Mouse (Mus musculus) Muller cell, postnatal 12 days (primary cell): ENCODE data around the gene Mlec.
"Not testable (repeated sequence)": the region's sequence is repeated elsewhere in the genome, so short reads cannot be mapped to it uniquely, and the experiment has no call there.

ENCODE experiments used
- DNase-seq: peaks from one replicate; pipeline ENCODE4 v3.0.0-alpha.2; 2015; ENCODE audit errors: inconsistent ontology term

The Mlec gene

DNA sequence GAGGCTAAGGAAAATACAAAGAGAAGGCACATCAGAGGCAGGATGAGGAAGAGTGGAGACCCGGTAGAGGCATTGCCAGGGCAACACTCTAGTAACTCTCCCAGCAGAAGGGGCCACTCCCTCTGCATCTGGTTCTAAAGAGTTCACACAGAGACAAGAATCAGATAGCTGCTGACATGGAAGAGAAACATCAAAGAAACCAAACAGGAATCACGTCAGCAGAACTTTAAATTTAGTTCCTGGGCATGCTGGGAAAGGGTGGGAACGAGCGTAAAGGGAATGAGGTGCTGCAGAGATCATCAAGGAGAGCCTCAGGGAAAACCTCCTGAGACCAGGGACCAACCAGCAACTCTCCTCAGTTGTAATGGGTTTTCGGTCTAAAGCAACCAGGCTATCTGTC, 7.0 kb downstream of the Mlec start:
- no peak for DNase-seq

DNA sequence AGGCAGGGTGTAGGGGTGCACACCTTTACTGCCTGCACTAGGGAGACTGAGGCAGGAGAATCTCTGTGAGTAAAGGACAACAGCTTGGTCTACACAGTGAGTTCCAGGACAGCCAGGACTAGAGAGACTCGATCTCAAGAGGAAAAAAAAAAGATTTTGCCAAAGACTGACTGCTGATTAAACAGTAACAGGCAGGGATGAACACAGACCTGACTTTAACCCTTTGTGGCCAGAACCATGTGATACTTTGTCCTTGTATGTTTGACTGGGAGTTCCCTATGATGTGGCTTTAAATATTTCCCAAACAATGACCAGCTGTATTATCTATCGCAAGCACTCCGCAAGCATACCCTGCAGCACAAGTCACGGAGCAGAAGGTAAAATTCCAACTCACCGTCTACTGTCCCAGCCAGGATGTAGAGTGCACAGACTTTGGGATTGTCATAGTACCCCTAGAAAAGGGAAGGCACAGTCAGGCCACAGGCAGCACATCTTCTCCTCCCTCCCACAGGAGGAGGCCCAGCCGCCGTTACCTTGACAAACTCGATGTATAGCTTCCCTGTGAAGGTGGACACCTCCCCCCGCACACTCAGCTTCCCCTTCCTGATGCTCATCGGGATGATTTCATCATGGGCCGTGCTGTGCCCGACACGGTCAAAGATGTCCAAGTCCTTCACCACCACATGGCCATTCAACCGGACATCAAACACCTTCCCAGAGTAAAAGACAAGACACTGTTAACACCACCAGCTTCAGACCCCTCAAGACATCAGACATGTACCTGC, 8.1 kb downstream of the Mlec start:
- DNase-seq = no peak

DNA sequence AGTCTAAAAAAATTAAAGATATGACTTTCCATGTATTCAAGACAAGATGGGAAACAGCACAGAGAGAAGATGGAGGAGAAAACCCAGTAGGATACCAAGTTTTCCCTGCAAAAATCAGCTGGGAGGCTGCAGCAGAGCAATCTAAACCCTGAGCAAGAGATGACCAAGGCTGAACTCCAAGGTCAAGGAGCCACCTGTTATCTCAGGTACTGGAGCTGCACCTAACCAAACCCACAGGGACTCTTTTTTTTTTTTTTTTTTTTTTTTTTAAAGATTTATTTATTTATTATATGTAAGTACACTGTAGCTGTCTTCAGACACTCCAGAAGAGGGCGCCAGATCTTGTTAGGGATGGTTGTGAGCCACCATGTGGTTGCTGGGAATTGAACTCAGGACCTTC, 9.1 kb downstream of the Mlec start:
- not testable (repeated sequence) for DNase-seq

DNA sequence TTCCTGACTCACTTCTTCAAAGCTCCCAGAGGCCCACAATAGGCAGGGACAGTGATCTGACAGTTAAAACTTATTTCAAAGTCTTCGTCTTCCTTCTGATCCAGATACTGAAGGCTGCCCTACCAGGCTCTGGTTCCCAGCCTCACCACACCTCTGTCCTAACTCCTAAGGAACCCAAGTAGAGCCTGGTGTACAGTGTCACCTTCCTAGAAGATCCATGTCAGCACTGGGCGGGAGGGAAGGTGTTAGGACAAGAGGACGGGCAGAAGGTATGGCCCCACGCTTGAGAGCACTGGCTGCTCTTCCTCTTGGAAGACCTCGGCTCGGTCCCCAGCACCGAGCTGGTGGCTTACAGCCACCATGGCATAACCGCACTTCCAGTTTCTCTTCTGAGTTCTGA, 9.6 kb downstream of the Mlec start:
- no peak for DNase-seq

DNA sequence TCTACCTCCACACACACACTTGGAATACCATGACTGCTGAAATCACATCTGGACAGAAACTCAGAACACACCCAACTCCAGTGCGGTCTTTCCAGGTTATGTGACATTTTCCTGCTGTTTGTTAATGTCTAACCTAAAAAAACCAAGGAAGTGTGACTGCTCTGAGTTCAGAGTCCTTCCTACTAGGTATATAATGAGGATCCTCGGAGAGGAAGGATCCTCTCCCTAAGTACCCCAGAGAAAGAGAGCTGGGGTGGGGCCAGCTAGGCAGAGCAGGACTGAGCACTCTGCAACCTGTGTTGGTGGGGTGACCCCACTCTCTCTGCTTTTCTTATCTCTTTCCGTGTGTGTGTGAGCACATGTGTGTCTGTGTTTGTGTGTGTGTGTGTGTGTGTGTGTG, 10.6 kb downstream of the Mlec start:
- no peak for DNase-seq

DNA sequence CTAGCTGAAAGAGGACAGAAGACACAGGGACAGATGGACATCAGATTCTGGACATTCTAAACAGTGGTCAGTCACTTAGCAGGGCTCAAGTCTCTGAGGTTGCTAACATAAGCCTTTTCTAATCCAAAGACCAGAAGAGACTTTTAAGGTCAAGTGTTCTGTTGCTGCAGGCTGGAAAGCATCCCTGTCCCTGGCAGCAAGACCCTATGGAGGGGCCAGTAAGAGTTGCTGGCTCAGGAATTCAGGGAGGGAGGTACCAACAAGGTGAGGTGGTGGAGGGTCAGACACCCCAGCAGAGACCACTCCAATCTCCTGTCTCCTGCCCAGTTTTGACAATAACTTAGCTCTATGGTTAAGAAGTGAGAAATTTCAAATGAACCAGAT, 11.2 kb downstream of the Mlec start:
- DNase-seq = no peak

DNA sequence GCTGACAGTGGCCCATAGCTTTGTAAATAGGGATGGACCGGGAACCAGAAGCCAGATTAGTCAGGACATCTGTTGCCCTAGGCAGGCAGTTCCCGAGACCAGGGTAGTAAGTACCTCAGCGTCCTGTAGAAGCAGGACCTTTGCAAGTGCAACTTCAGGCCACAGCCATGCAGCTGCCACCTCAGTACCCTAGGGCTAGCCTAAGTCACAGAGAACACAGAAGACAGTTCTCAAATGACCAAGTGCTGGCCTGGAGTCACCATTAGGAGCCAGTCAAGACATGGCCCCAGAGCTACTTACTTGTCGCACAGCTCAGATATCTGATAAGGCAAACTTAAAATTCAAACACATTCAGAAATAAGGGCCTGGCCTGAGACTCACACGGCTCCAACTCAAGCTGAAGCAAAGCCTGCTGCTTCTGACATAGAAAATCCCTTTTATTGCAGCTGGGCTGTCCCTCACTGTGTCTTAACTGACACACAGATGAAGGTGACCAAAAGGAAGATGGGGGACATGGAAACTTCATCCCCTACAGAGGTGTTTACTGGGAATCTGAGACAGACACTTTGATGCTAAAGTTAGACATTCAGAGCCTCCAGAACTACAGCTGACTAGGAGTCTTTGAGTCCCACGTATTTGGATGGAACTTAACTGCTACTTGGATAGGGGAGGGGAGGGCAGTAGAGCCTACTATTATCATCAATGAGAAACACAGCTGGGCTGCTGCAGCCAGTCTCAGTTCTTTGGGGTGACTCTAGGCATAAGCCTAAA, 11.8 kb downstream of the Mlec start:
- no peak for DNase-seq

DNA sequence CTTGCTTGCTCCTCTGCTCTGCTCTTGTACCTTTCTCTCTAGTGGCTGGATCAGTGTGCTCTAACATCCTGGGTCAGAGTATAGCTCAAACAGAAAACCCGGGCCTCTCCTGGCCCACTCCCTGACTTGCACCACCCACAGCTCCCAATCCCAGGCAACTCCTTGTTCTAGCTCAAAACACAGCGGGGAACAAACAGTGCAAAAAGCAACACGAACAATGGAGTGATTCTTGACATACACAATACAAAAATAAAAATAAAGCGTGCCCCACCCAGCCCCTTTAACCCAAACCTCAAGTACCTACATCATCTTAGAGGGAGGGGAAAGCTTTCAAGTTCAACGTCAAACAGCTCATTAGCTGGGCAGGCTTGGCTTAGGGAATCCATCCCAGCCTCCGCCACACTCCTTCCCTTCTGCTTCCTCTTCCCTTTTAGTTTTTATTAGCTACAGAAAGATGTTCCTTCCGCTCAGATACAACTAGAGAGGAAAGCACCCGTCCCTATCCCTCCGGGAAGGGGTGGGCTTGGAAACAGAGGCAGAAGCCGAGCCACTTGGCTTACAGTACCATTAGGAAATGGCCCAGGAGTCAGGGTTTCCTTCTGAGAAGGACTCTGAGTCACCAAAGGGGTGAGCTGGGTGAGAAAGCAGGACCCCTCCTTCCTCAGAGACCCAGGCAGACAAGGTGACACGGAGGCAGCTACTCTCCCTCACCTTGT, 12.6 kb downstream of the Mlec start:
- DNase-seq = no peak

DNA sequence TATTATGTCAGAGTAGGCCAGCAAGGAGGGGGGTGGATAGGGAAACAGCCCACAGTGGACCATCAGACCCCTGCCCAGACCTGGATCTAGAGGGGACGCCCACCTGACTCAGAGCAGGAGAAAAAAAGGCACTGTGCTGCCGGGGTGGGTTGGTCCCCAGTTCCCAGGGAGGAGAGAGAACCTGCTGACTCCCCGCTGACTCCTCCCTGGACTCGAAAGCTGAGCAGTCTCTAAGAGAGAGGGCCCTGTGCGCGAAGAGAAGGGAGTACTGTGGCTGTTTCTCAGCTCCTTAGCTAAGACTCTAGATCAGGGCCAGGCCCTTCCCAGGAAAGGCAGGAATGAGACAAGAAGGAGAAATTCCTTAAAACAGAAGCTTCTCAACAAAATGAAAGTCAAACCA, 13.5 kb downstream of the Mlec start:
- DNase-seq = no peak

DNA sequence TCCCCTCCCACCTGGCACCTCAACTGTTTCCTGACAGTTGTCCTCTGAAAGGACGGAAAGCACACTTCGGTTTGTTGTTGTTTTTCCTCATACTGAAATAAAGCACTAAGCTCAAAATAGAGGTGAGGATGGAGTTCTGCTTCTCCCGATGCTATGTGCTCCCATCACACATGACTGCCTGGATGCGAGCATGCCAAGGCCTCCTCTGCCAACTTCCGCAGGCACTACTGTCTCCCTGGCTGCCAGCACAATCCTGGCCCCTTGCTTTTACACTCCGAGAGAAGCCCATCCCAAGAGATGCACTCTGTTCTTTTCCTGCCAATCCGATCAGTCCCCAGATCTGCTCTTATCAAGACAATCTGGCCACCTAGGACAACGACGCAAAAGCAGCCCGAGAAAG, 14.4 kb downstream of the Mlec start:
- DNase-seq = no peak

DNA sequence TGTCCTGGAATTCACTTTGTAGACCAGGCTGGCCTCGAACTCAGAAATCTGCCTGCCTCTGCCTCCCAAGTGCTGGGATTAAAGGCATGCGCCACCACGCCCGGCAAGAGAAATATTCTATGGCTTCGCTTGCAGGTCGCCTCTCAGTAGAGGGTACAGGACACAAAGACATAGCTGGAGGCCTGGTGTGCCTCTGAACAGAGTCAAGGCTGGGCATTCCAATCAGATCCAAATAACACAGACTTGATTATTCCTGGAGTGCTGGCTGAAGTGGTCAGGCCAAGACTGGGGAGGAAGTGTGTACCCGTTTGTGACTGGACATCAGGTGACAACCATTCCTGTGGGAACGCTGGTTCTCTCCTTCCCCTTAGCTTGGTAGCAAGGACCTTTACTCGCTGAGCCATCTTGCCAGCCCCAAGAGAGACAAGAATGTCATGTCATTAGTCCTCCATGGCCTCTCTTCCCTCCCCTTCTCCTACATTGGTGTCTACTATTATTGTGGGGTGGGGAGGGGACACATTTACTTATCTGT, 15.7 kb downstream of the Mlec start:
- DNase-seq = no peak

DNA sequence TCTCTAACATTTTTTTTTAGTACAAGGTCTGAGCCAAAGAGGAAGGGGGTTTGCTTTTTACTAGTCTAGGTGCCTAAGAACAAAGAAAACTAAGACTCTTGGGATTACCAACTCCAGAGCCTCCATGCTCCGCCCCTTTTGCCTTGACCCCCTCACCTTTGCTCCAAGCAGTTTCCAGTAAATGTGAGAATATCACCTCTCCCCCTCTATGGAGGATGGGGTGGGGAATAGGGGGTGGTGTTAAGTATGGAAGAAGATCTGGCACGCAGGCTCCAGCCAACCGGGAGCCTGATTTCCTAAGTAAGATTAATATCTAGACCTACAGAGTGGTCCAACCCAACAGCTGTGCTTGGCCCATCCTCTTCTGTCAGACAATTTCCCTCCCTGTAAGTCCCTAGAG, 17.3 kb downstream of the Mlec start:
- no peak for DNase-seq

DNA sequence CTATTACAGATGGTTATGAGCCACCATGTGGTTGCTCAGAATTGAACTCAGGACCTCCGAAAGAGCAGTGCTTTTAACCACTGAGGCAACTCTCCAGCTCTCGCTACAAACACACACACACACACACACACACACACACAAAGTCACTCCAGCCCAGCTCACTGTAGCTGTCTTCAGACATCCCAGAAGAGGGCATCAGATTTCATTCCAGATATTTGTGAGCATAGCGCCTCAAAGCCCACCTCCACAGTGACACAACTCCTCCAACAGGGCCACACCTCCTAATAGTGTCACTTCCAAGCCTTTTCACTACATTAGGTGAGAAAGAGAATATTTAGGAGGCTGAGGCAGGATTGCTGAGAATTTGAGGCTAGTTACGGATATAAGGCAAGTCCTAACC, 18.9 kb downstream of the Mlec start:
- no peak for DNase-seq

DNA sequence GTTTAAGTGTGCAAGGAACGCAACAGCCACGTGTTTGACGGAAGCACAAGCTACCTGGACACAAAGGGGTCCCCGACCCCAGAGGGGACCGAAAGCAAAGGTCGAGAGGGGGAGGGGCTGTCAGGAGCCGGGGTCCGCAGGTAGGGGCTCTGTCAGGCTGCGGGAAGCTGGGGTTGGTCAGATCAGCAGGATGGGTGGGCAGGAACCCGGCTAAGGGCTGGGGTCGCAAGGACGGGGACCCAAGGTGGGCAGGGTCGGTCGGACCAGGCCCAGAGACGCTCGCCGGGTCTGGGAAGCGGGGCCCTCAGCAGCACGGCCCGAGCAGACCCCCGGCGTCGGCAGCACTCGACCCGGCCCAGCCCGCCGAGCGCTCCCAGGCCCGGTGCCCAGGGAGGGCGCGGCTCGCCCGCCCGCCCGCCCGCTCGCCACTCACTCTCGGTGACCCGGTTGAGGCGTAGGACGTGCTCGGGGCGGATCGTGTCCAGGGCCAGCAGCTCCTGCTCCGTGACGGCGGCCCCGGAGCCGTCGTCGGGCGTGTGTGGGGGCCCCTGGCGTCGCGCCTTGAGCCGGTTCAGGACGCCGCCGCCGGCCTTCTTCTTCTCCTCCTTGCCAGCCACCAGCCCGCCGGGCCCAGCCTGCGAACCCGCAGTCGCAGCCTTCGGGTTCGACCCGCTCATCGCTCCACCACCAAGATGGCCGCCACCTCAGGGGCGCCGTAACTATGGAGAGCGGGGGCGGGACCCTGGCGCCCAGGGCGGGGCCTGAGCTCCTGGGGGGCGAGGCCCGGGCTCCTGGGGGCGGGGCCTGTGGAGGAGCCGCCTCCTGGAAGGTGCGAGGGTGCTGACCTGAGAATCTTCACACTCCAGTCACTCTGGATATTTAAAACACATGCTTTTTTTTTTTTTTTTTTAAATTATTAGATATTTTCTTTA, 23.5 kb downstream of the Mlec start, which contains the start of gene Unc119b:
Unc119b (minus strand) TSS at position 742 of the 932 bp plus-strand sequence.
- peak; percentile 95 for DNase-seq

DNA sequence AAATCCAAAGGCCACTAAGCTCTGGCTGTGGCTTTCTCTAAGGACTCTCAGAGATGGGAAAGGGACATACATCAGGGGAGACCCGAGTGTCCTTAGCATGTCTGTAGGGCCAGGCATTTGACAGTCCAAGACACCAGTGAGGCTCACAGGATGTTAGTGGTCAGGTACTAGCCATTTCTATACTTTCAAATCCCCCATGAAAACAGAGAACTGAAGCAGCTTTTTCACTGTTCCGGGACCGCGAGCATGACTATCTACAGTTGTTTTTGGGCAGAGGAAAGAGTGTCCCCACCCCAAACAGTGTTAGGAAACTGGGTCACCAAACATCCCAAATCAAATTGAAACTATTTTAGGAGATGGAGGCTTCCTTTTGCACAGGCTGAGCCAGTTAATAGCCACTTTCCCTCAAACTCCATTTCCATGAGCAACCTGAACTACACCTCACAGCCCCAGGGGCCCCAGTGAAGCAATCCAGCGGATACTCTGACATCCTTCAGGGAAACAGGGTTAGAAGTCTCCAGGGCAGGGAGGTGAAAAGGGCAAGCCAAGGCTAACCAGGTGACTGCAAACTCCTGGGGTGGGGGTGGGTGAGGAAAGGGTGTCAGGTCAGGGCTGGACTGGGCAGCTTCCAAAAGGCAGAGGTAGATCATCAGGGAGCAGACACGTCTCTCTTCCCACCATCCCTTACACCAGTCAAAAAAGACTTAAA, 24.5 kb downstream of the Mlec start:
- no peak for DNase-seq

DNA sequence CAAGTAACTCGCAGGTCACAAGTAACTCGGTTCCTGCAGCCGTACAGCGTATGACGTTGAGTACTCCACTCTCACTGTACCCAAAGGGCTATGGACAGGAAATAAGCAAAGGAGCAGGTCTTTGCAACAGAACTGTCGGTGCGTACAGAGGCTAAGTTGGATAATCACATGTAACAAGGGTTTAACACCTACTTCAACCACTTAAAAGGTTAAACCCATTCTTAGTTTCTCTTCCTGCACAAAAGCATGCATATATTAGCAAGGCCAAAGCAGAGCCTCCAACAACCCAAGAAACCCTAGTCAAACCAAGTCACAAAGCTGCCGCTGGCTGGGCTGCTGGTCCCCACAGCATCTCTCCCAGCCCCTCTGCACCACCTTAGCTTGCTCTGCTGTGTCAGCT, 25.5 kb downstream of the Mlec start:
- no peak for DNase-seq

DNA sequence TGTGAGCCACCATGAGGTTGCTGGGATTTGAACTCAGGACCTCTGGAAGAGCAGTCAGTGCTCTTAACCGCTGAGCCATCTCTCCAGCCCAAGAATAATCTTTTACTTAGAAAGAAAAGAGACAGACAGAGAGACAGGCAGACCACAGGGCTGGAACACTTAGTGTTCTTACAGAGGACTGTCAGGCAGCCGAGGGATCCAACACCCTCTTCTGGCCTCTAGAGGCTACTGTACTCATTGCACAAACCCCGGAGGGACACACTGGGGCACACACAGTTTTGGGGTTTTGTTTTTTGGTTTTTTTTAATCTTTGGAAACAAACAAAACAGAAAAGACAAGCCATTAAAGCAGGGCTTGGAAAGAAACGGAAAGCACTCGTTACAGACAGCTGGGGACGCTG, 28.7 kb downstream of the Mlec start:
- no peak for DNase-seq

DNA sequence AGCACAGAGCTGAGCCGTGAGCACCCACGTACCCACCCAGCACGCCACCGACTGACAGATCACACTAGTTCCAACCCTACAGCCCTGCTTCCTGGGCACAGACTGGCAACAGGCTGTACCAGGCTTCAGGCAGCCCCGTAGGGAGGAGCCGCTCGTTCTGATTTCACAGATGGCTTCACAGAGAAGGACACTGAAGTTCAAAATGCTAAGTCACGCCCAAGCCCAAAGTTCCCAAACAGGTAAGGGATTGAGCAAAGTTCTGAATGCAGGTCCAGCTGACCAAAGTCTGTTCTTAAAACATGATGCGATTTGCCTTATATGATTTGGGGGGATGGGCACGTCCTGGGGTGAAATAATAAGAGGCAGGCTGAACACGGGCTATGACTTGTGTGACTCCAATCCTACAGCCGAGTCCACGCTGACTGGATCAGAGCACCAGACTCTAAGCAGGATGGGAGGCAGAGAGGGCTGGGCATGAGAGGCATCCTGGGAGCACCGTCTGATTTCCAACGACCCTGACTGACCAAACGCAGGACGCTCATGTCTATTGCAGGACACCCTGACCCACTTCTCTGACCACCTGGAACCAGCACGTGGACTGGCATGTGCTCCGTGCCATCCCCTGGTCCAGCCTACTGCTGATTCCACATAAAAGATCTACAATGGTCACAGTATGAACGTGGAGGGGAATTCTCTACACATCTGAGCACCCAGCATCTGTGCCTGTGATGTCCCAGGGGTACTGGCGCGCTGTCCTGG, 30.4 kb downstream of the Mlec start:
- no peak for DNase-seq

DNA sequence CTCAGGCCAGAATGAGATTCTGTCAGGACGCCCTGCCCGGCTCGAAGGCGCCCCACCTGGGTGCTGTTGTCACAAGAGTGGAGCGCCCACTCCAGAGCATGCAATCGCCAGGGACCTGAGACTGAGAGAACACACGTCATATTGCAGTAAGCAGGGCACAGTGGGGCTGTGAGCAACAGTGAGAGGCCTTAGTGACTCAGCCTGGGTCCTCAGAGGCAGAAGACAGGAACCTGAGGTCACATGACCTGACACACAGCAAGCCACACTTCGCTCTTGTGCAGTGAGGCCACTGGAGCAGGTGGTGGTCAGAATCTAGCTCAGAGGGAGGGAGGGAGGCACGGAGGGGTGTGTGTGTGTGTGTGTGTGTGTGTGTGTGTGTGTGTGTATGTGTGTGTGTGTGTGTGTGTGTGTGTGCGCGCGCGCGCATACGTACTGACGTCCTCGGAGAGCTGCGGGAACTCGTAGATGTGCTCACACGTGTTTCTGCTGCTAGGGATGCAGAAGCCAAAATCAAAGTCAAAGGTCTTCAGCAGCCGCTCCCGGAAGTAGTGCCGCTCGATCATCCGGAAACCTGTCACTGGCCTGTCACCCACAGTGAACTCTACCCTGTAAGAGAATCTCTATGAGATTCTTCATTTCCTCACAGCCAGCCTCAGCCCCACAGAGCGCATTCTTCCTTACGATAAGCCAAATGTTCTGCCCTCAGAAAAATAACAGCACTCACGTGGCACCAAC, 31.2 kb downstream of the Mlec start:
- DNase-seq = no peak
